Mouse (Mus musculus): ENCODE measurements at regions not wholly inside any gene's neighbourhood (a gene's known extent, or its start where the extent isn't known, plus 50 kb on each side); places are given as distances from the start of the nearest gene placed in this dataset.
A peak's percentile ranks its signal among the peaks of the same experiment; 100 is the strongest.
"Not testable (repeated sequence)": the region's sequence is repeated elsewhere in the genome, so short reads cannot be mapped to it uniquely, and the experiment has no call there.

DNA sequence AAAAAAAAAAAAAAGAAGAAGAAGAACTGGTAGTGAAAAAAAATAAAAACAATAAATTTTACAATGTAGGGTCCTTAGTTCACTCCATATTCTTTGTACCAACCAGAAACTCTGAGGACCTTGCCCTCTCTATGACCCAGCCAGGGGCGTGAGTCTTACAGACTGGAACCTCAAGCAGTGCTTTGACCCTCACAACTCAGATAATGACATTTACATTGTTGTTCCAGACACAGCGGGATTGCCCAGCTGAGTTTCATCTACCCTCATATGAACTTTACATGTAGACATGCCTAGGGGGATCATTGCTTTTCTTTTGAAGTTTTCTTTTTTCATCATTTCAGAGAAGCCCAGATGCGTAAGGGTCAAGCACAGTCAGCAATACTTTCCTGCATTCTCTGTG is 1496.6 kb upstream of the 4931417E11Rik start:
- peak; percentile 61 for DNase-seq (ENCODE audit: low read depth, low spot score)

GRCm38 (mm10) chr6:74928485-74928884 is 1459.0 kb upstream of the 4931417E11Rik start:
- DNase-seq (ENCODE audit: low read depth, low spot score) = no peak

DNA sequence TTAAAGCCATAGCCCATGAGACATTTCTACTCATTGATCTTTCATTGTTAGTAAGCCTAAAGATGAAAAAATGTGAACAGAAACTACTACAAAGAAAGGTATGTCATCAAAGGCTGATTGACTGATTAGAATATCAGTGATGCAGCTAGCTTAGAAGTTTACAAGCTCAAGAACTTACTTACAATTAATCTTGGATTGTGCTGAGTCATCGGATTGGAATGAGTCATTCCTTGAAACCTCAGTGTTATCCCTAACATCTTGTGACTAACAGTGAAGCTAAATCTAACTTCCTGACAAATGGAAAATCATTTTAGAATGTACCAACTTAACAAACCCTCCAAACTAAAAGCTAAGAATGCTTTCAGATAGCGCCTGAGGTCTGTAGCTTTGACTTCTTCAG is 1434.1 kb upstream of the 4931417E11Rik start:
- no peak for DNase-seq (ENCODE audit: low read depth, low spot score)

- no peak for DNase-seq (ENCODE audit: low read depth, low spot score)
Observed at GRCm38 (mm10) chr6:74870626-74871320, 1401.3 kb upstream of the 4931417E11Rik start.

DNA sequence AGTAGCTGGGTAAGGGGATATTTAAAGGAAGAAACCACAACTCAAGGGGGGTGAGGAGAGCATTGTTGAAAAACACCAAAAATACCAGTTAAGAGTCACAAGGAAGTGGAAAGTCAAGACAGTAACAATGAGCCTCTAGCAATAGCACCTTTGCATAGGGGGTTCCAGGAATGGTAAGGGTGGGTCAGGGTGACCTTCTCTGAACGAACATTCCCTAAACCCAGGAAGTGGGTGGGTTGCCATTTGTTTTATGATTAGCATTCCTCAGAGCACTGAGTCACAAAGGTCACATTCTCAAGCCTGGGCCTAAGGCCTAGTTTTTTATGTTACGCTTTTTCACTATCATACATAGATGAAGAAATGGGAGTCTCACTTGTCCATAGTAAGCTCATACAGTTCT is 1351.2 kb upstream of the 4931417E11Rik start:
- not testable (repeated sequence) for DNase-seq (ENCODE audit: low read depth, low spot score)

Data from mesoderm, embryonic 11.5 days (tissue).